Mouse (Mus musculus) T-helper 2 cell (primary cell): Measurements from ENCODE around the gene Snrnp25.

ENCODE experiments used
- in situ Hi-C: fragments of 300-600 bp; cut with MboI, MseI; formaldehyde crosslinking; loops from one replicate; pipeline ENCODE4 v1.15.1; 2025; ENCODE audit warnings: high pct_unique_total_duplicates

Gene Snrnp25

GRCm38 (mm10) chr11:32224468-32225139, 19.4 kb downstream of the Snrnp25 start:
- in situ Hi-C loops: no loop called here

- in situ Hi-C loops: no loop called here
Measured at GRCm38 (mm10) chr11:32225222-32226104, 20.2 kb downstream of the Snrnp25 start.

GRCm38 (mm10) chr11:32226124-32226871, 21.1 kb downstream of the Snrnp25 start, which contains the start of gene Mpg:
TSS of gene Mpg (plus strand) at chr11:32226505.
- in situ Hi-C loops: no loop called here

DNA sequence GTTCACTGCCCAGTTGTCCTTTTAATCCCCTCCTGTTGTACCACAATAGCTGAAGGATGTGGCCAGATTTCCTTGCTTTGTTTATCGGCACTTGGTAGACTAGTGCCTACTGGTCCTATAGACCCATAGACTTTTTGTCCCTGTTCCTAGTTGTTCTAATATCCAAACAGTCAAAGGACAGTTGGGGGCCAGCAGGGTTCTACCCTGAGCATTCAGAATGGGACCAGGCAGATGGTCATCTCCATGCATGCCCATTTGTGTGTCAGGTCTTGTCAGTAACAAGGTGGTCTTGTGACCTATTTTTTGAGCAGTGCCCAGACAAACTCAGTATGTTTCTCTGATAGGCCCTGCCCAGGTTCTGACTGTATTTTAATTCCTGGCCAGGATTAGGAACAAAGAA, 21.8 kb downstream of the Snrnp25 start:
- in situ Hi-C loops: no loop called here

DNA sequence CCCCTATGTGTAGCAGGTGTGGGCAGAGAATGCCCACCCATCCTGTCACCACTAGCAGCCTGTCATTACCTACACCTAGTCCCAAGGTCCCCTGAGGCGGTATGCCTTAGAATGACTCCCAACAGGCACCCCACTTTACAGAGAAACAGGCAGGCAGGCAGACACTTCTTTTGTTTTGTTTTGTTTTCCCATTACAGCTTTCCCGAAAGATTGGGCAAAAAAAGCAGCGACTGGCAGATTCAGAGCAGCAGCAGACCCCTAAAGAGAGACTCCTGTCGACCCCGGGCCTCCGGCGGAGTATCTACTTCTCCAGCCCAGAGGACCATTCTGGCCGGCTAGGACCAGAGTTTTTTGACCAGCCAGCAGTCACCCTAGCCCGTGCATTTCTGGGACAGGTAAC, 22.3 kb downstream of the Snrnp25 start:
- in situ Hi-C loops: no loop called here

- in situ Hi-C loops: no loop called here
Measured at GRCm38 (mm10) chr11:32228292-32228845, 23.2 kb downstream of the Snrnp25 start.

DNA sequence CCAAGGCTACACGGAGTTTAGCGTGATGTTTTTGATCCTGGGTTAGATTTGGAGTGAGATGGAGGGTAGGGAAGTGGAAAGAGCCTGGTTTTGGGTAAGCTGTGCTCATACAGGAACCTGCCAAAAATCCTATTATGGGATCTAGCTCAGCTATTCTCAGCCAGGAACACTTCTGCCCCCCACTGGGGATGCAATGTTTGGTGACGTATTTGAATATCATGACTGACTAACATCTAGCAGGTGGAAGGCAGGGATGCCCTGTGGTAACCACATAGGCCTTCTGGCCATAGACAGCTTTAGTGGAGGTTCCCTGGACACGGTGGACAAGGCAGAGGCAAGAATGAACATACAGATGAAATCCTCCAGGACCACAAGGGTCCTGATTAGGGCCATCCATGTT, 25.0 kb downstream of the Snrnp25 start:
- in situ Hi-C loops: no loop called here

- in situ Hi-C loops: no loop called here
Measured at GRCm38 (mm10) chr11:32231125-32231524, 25.9 kb downstream of the Snrnp25 start.

DNA sequence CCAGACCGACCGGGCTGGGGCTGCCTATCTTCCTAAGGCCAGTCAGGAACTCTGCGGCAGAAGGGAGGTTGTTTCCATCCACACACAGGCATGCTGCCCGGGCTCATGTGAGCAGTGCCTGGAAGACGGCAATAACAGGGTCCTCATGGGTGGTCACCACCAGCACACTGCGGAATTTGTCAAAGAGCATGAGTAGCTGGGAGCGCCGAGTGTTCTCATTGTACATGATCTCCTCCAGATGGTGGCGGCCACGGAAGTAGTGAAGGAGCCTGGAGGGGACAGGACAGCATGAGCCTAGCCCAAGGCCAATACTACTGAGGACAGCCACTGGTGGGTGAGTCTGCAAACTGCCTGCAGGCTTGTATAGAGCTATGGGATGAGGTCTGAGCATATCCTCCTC, 27.6 kb downstream of the Snrnp25 start:
- in situ Hi-C loops: no loop called here

DNA sequence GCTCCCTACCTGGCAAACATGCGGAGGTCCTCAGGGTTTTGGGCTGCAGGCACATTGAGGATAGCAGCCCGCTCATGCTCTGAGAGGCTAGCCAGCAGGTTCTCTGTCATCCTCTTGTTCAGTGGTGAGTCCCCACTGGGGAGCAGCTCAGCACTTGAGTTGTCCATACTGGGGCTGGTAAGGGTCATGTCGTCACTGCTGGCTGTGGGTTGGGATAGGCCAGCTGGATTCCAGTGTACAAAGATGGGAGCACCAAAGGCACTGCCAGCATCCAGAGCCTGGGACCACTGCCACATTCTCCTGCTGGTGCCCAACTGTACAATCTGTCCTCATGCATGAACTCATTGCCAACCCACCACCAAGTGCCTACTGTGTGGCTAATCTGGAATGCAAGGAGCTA, 28.7 kb downstream of the Snrnp25 start:
- in situ Hi-C loops: no loop called here

DNA sequence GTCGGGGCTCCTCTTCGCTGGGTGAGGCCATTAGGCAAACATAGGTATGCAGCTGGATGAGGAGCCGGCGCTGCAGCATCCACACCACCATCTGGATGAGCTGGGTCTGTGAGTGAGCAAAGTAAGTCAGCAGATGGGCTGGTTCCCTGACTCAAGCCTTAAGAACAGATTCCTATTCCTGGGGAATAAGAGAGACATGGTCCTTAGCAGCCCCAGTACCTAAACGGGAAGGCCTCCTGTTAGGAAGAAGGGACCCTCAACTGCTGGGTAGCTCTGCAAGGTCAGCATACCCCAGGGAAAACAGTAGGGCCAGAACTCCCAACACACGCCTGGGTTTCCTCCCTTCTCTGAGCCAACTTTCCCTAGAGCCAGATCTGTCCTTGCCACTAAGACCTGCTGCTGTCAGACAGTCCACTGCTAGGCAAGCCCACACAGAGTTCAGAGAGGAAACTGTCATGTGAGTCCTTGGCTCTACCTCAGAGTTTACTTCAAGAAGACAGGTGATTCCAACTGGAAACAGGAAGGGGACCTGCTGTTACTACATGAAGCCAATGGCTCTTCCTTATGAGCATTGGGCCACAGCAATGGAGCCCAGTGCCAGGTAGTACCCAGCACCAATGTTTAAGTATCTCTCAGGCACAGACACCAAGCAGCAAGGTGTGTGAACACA, 29.7 kb downstream of the Snrnp25 start:
- in situ Hi-C loops: no loop called here

- in situ Hi-C loops: no loop called here
Measured at GRCm38 (mm10) chr11:32235646-32236045, 30.4 kb downstream of the Snrnp25 start.

DNA sequence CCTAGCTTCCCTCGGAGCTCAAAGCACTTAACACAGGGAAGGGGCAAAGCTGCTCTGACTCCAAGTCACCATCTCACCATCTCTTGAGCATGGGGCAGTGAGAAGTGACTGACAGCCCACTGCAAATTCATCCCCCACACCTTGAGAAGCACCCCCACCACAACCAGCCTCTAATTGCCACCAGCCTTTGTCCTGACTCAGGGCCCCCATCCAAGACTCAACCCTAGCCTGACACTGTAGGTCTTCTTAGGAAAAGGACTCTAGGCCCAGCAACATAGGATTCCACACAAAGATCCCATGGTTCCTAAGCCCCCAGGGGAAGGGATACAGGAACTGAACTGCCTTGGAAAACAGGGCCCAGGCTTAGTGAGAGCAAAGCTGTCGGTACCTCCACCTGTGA, 30.9 kb downstream of the Snrnp25 start:
- in situ Hi-C loops: no loop called here

DNA sequence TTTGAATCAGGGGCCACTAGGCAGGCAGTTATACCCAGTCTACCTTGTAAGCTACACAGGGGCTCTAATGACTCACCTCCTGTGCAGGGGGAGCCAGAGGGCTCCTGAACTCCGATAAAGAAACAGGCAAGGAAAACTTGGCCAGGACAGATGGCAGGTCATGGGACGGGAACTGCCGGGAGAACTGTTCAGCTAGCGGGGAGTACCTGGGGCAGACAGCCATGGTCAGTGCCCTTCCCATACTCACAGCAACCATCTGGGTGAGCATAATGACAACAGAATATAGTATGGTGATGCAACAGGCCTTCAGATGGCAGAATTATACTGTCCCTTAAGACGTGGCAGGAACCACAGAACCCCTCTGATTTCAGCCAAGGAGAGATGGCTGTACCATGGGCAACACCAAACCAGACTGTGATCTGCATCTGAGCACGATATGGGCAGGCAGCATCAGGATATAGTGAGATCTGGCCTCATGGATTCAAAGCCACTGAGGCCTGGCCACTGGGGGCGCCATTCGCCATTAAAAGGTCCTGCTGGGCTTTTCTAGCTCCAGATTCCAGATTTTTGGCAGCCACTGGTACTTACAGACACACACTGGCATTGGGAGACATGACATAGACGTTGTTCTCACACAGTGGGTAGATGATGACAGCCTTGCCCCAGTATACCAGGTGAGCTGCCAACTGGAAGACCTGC, 31.6 kb downstream of the Snrnp25 start:
- in situ Hi-C loops: no loop called here

DNA sequence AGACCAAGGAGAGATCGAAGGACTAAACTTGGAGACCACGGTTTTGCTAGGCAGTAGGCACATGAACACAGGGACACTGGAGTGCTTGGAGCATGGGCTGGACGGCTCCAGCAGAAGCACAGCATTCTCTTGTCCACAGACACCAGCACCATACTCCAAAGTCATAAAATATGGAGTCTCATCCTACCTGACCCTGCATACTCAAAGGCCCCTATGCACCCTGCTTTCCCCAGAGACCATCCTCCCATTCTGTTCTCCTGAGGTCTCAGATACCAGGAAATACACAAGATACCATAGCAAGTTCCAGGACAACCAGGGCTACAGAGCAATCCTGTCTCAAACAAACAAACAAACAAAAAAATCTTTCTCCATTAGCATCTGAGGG, 32.2 kb downstream of the Snrnp25 start:
- in situ Hi-C loops: no loop called here

- in situ Hi-C loops: no loop called here
Measured at GRCm38 (mm10) chr11:32238093-32238860, 33.1 kb downstream of the Snrnp25 start.

- in situ Hi-C loops: no loop called here
Measured at GRCm38 (mm10) chr11:32241391-32241790, 36.2 kb downstream of the Snrnp25 start.

DNA sequence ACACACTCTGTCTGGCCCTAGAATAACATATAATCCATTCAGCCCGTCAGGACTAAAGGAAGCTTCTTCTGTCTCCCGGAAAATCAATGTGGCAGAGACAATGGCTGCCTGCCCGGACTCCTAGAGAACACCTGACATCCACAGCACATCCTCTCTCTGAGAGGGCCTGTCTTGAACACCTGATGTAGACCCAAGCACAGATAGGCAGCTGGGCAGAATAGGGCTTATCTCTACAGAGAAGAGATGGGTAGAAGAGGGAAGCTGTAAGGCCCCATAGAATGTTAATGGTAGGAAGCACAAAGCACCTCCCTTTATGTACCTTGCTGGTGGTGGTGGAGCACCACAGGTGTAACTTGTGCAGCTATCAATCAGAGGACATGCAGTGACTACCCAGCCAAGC, 37.0 kb downstream of the Snrnp25 start:
- in situ Hi-C loops: no loop called here

GRCm38 (mm10) chr11:32243205-32243955, 38.2 kb downstream of the Snrnp25 start:
- in situ Hi-C loops: no loop called here
